Mouse (Mus musculus): ENCODE results near the gene A830005F24Rik. TPM values are rescaled to one million over a fixed set of nuclear protein-coding genes. Genes with fewer than 3 reads are reported as not detected.

The A830005F24Rik gene
- polyA plus RNA-seq, 1 experiment from 2014 or later: 3.2 TPM

- H3K4me1 ChIP-seq: peaks cover 30% of the 10 kb centered on the region
- no peaks in the 10 kb centered on the region for H3K36me3 ChIP-seq
- H3K9me3 ChIP-seq: no peaks in the 10 kb centered on the region
- peak overlapping the region; percentile 99 for H3K27ac ChIP-seq
- peak; percentile 98 for ATAC-seq (ENCODE audit: low FRiP score, low read depth)
- H3K9ac ChIP-seq: peak overlapping the region; percentile 98
- under 1% methylated on average over 56 of the region's 72 CpGs for WGBS
- peak overlapping the region; percentile 55 for H3K4me2 ChIP-seq (replicated peaks)
- H3K27me3 ChIP-seq: no peaks in the 10 kb centered on the region
- peak overlapping the region; percentile 90 for H3K4me3 ChIP-seq
These were observed 33.1 kb downstream of the A830005F24Rik start for GRCm38 (mm10) chr13:48546330-48546917.

DNA sequence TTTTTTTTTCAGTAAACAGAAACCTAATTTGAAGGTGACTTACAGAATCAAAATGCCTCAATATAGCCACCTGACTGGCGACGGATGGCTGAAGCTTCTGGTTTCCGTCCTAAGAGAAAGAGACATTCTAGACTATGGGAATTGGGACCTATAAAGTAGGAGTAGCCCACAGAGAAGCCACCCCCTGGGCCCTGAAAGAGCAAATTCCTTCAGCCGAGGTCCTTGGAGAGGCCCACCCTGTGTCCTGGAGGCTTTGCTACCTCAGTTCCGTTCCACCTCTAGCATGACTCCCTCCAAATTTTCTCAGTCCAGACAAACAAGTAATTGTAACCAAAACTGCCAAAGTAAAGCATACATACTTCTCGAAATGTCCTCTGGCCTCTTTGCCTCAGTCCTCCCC is 34.3 kb downstream of the A830005F24Rik start:
- no peaks in the 10 kb centered on the region for H3K27me3 ChIP-seq
- H3K9me3 ChIP-seq: no peaks in the 10 kb centered on the region
- H3K9ac ChIP-seq: no peak overlapping the region
- H3K36me3 ChIP-seq: no peaks in the 10 kb centered on the region
- 92% methylated on average over 6 of the region's 6 CpGs for WGBS
- no peak for ATAC-seq (ENCODE audit: low FRiP score, low read depth)
- no peak overlapping the region for H3K4me3 ChIP-seq
- no peak overlapping the region for H3K27ac ChIP-seq
- no peak overlapping the region for H3K4me2 ChIP-seq (replicated peaks)
- H3K4me1 ChIP-seq: peaks cover 30% of the 10 kb centered on the region

DNA sequence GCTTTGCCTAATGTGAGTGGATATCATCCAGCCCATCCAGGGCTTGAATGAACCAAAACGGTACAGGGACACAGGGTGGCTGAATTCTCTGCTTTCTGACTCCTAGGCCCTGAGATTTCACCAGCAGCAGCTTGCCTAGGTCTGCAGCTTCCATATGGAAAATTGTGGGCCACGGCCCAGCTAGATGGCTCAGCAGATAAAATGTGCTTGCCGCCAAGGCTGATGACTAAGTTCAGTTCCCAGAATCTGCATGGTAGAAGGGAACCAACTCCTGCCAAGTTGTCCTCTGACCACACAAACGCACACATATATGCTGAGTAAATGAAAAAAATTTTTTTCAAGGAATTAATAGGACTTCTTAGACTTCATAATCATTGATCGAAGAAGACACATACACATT is 34.9 kb downstream of the A830005F24Rik start:
- Histone ChIP-seq H3K9ac (no peak overlapping the region), H3K27me3 (no peaks in the 10 kb centered on the region), H3K27ac (no peak overlapping the region), H3K4me1 (peaks cover 31% of the 10 kb centered on the region), H3K4me3 (no peak overlapping the region), H3K36me3 (no peaks in the 10 kb centered on the region), H3K4me2 (replicated peaks) (no peak overlapping the region), H3K9me3 (no peaks in the 10 kb centered on the region)
- 93% methylated on average over 5 of the region's 5 CpGs for WGBS
- ATAC-seq (ENCODE audit: low FRiP score, low read depth): no peak

GRCm38 (mm10) chr13:48552181-48553090 is 39.1 kb downstream of the A830005F24Rik start:
- peak; percentile 80 for ATAC-seq (ENCODE audit: low FRiP score, low read depth)
- Histone ChIP-seq H3K4me2 (replicated peaks) (peak overlapping the region; percentile 41), H3K27ac (peak overlapping the region; percentile 79), H3K9me3 (no peaks in the 10 kb centered on the region), H3K36me3 (no peaks in the 10 kb centered on the region), H3K9ac (peak overlapping the region; percentile 31; the same call in 1 of the 2 replicates), H3K27me3 (no peaks in the 10 kb centered on the region), H3K4me3 (no peak overlapping the region), H3K4me1 (peaks cover 13% of the 10 kb centered on the region)
- WGBS: 52% methylated on average over 21 of the region's 21 CpGs

GRCm38 (mm10) chr13:48553511-48553910 is 40.1 kb downstream of the A830005F24Rik start:
- Histone ChIP-seq H3K4me2 (replicated peaks) (no peak overlapping the region), H3K27ac (no peak overlapping the region), H3K9me3 (no peaks in the 10 kb centered on the region), H3K27me3 (no peaks in the 10 kb centered on the region), H3K36me3 (no peaks in the 10 kb centered on the region), H3K4me3 (no peak overlapping the region), H3K4me1 (peaks cover 13% of the 10 kb centered on the region), H3K9ac (no peak overlapping the region)
- ATAC-seq (ENCODE audit: low FRiP score, low read depth): no peak
- 73% methylated on average over 5 of the region's 5 CpGs for WGBS

DNA sequence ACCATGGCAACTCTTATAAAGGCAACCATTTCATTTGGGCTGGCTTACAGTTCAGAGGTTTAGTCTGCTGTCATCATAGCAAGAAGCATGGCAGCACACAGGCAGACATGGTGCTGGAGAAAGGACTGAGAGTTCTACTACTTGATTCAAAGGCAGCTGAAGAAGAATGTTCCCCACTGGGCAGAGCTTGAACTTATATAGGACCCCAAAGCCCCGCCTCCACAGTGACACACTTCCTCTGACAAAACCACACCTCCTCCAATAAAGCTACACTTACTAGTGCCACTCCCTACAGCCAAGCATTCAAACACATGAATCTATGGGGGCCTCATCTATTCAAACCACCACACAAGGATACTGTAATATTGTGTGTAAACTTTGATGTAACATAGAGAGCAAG is 41.2 kb downstream of the A830005F24Rik start:
- WGBS: 87% methylated on average over 1 of the region's 1 CpGs
- H3K27ac ChIP-seq: no peak overlapping the region
- no peak overlapping the region for H3K4me2 ChIP-seq (replicated peaks)
- no peaks in the 10 kb centered on the region for H3K36me3 ChIP-seq
- no peaks in the 10 kb centered on the region for H3K27me3 ChIP-seq
- ATAC-seq (ENCODE audit: low FRiP score, low read depth): no peak
- no peak overlapping the region for H3K4me3 ChIP-seq
- no peak overlapping the region for H3K9ac ChIP-seq
- H3K9me3 ChIP-seq: no peaks in the 10 kb centered on the region
- peaks cover 13% of the 10 kb centered on the region for H3K4me1 ChIP-seq

DNA sequence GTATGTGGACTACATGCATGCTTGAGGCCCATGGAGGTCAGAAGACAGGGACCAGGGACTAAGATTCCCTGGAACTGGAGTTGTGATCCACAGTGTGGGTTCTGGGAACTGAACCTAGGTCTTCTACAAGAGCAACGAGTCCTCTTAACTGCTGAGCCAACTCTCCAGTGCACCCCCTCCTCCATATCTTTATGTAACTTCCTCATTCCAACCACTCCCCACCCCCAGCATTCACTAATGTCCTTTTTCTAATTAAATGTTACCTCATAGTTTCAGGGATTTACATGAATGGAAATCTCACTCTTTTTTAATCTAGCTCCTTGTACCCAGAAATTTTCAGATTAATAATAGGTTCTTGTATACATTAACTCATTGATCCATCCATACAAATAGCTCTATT is 42.6 kb downstream of the A830005F24Rik start:
- H3K4me2 ChIP-seq (replicated peaks): no peak overlapping the region
- no peaks in the 10 kb centered on the region for H3K9me3 ChIP-seq
- no peaks in the 10 kb centered on the region for H3K27me3 ChIP-seq
- 76% methylated on average over 1 of the region's 1 CpGs for WGBS
- ATAC-seq (ENCODE audit: low FRiP score, low read depth): no peak
- H3K36me3 ChIP-seq: no peaks in the 10 kb centered on the region
- no peak overlapping the region for H3K27ac ChIP-seq
- H3K4me1 ChIP-seq: peaks cover 13% of the 10 kb centered on the region
- H3K4me3 ChIP-seq: no peak overlapping the region
- no peak overlapping the region for H3K9ac ChIP-seq

- no peak for ATAC-seq (ENCODE audit: low FRiP score, low read depth)
These were observed 48.1 kb downstream of the A830005F24Rik start for GRCm38 (mm10) chr13:48561481-48561880.

GRCm38 (mm10) chr13:48562336-48562735 is 49.0 kb downstream of the A830005F24Rik start:
- no peaks in the 10 kb centered on the region for H3K36me3 ChIP-seq
- WGBS: 82% methylated on average over 5 of the region's 5 CpGs
- H3K4me2 ChIP-seq (replicated peaks): no peak overlapping the region
- H3K4me1 ChIP-seq: peaks cover 15% of the 10 kb centered on the region
- no peak for ATAC-seq (ENCODE audit: low FRiP score, low read depth)
- H3K4me3 ChIP-seq: no peak overlapping the region
- no peaks in the 10 kb centered on the region for H3K9me3 ChIP-seq
- H3K27me3 ChIP-seq: no peaks in the 10 kb centered on the region
- no peak overlapping the region for H3K9ac ChIP-seq
- no peak overlapping the region for H3K27ac ChIP-seq

More at GRCm38 (mm10) chr13:48561481-48561880, 48.1 kb downstream of the A830005F24Rik start:
- H3K27ac ChIP-seq: no peak overlapping the region
- WGBS: 85% methylated on average over 2 of the region's 2 CpGs
- no peaks in the 10 kb centered on the region for H3K36me3 ChIP-seq
- no peaks in the 10 kb centered on the region for H3K9me3 ChIP-seq
- no peaks in the 10 kb centered on the region for H3K27me3 ChIP-seq
- H3K9ac ChIP-seq: no peak overlapping the region
- H3K4me2 ChIP-seq (replicated peaks): no peak overlapping the region
- no peak overlapping the region for H3K4me3 ChIP-seq
- H3K4me1 ChIP-seq: peaks cover 13% of the 10 kb centered on the region

MicroRNAs within 50 kb of the gene (microRNA counts, 519-probe panel; counts per million panel counts)
- microRNA mmu-let-7a: 5,515 counts per million, percentile 98 among the panel's probes with 10 or more counts
- 5,116 counts per million, percentile 94 among the panel's probes with 10 or more counts for microRNA mmu-let-7d
- microRNA mmu-let-7f: 4,656 counts per million, percentile 90 among the panel's probes with 10 or more counts

Small RNA genes within 50 kb of the gene (microRNA-seq; reads per million reads assigned to microRNA genes)
- gene Gm24111: not detected
- 86.4 reads per million, percentile 51 among the genes with 10 or more reads in this experiment for gene Mirlet7a-1
- gene Mirlet7d: 6,957 reads per million, percentile 93 among the genes with 10 or more reads in this experiment
- gene Mirlet7f-1: not detected

Other genes starting within 250 kb of the A830005F24Rik start
- 4.6 and 6.6 TPM in 2 replicates for gene Zfp169, start 119 bp upstream of the A830005F24Rik start, polyA plus RNA-seq (2015; fragmentation: Nextera tagmentation; extraction: Ambion mirVana)
- gene Ptpdc1, start 112.1 kb downstream of the A830005F24Rik start, polyA plus RNA-seq (2015; fragmentation: Nextera tagmentation; extraction: Ambion mirVana): 20.0 and 20.5 TPM in 2 replicates
- gene Barx1, start 149.4 kb downstream of the A830005F24Rik start, polyA plus RNA-seq (2015; fragmentation: Nextera tagmentation; extraction: Ambion mirVana): 2.7 and 2.9 TPM in 2 replicates

Measured in limb, embryonic 13.5 days (tissue).